Mouse (Mus musculus): ENCODE results near the gene March10.

March10 gene

DNA sequence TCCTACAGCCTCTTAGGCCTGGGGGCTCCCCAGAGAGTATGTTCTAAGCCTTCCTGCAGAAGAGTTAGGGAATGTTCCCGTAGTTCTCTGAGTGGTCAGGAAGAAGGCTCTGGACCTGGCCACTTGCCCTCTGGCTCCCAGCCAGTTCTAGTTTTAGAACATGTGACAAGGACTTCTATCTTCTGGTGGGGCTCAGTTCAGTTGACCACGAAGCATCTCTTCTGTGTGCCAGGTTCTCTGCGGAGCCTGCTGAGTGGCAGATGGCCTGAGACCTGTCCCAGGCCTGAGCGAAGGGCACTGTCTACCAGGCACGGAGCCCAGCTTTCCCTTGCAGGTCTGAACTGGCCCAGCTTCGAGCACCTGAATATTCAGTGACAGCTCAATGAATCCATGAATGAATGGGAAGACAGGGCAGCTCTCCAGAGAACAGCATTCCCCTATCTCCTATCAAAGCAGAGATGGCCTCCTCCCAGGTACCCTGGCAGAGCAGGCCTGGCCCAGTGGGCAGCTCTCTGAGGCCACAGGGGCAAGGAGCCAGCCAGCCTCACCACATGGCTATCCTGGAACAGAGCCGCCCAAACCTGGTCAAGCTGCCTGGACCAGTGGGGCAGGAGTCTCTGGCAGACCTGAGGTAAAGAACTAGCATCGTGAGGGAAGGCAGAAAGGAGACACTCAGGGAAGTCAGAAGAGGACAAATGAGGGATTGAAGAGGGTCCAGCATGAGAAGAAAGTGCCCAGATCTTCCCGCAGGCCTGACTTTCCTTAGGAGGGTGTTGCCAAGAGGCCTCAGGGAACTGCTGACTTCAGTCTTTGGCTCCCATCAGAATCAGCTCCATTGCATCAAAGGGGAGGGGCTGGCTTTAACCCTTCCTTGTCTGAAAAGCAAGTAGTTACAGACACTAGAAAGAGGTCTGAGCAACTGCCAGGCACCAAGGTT lies 103.3 kb downstream of the March10 start:
- DNase-seq (ENCODE audit: low spot score), result no peak

GRCm38 (mm10) chr11:105352152-105352551 lies 104.4 kb downstream of the March10 start:
- DNase-seq (ENCODE audit: low spot score), result no peak

DNA sequence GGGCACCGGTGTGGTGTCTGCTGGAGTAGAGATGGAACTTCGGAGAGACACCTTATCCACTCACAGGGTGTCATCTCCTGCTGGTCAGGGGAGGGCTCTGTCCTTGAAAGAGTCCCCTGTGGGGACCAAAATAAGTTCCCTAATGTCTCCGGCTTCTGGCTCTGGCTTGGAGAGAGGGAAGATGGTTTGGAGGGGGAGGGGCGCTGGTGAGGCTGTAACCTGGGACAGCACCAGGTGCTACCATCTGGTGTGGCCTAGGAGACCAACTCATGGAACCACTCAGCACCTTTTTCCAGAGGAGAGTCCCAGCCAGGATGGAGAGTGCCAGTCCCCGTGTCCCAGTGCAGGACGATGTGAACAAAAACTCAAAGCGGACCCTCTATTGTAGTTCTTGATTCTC lies 105.9 kb downstream of the March10 start:
- no peak for DNase-seq (ENCODE audit: low spot score)

- no peak for DNase-seq (ENCODE audit: low spot score)
These were observed 106.7 kb downstream of the March10 start for GRCm38 (mm10) chr11:105349780-105350324.

DNA sequence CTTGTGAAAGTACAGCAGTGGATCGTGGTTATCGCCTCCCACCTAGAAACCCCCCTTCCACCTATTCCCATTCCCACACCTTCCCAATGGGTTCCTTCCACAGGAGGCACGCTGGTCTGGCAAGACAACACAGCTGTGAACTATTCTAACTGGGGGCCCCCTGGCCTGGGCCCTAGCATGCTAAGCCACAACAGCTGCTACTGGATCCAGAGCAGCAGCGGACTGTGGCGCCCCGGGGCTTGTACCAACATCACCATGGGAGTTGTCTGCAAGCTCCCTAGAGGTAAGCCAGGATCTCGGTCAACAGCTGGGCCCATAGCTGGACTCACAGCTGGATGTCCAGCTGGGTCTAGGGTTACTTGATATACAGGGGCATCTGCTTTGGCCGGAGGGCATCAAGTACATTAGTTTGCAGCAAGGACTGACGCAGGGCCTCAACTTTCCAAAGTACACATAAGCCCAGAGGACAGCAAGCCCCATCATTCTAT lies 108.0 kb downstream of the March10 start:
- DNase-seq (ENCODE audit: low spot score), result no peak

- DNase-seq (ENCODE audit: low spot score), result peak; percentile 86
These were observed 109.1 kb downstream of the March10 start for GRCm38 (mm10) chr11:105347162-105348161.

DNA sequence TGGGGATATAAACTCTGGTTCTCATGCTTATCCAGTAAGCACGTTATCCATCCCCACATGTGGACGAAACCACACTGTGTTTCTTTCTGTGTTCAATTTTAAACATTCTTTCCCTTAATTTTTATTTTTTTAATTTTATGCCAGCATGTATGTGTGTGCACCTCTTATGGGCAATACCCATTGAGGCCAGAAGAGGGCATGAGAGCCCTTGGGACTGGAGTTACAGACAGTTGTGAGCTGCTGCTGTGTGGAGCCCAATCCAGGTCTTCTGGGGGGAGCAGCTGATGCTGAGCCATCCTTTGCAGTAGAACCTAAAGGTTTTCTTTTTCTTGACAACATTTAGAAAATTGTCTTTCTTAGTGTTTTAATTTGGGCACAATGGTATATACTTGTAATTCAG lies 111.3 kb downstream of the March10 start:
- no peak for DNase-seq (ENCODE audit: low spot score)

GRCm38 (mm10) chr11:105338596-105339390 lies 117.7 kb downstream of the March10 start:
- no peak for DNase-seq (ENCODE audit: low spot score)

GRCm38 (mm10) chr11:105333867-105334670 lies 122.5 kb downstream of the March10 start:
- no peak for DNase-seq (ENCODE audit: low spot score)

DNA sequence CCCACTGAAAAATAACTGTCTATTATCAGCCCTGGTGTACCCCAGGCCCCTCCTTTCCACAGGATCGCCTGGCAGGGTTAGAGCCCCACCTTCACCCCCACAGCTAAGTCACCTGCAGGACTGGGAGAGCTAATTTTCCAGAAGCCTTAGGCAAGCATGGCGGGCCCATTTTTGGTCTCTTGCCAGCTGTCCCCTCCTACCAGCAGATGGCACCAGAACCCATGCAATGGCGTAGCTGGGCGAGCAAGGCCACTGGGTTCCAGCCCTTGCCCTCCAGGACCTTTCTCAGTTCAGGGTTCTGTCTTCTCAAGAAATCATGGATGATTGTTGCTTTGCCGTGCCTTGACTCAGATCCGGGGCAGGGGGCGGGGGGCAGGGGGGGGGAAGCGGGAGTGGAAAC lies 124.1 kb downstream of the March10 start:
- DNase-seq (ENCODE audit: low spot score), result peak; percentile 62

- no peak for DNase-seq (ENCODE audit: low spot score)
These were observed 124.8 kb downstream of the March10 start for GRCm38 (mm10) chr11:105331732-105332131.

DNA sequence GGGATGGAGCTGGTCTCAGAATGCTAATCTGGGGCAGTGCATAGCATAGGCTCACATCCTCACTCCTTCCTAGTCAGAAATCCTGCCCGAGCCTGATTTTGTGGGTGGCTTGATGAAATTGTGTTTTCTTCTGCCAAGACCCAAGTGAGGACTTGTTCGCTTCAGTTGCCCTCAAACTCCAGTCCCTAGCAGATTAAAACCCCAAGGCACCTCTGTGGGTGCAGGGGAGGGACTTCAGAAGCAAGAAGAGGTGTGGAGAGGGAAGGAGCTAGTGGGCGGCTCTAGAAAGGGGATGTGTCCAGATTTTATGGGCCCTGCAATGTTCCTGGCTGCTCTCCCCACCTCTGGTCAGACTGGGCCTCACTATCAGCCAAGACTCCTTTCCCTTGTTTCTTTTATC lies 125.4 kb downstream of the March10 start:
- DNase-seq (ENCODE audit: low spot score), result no peak

DNA sequence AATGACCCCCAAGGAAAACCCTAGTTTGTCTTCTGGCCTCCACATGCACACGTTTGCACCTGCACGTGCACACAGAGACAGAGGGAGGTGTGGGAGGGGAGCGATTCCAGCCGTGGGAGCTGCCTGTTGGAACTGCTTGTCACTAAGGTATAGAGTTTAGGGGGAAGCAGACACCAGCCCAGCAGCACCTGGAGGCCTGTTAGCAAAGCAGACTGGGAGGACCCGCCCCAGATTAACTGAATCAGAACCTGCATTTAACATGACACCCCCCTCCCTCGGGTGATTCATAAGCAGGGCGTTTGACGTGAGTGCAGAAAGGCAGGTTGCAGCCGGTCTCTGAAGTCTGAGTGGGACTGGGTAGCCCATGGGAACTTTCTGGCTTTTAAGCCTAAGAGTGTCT lies 126.6 kb downstream of the March10 start:
- no peak for DNase-seq (ENCODE audit: low spot score)

DNA sequence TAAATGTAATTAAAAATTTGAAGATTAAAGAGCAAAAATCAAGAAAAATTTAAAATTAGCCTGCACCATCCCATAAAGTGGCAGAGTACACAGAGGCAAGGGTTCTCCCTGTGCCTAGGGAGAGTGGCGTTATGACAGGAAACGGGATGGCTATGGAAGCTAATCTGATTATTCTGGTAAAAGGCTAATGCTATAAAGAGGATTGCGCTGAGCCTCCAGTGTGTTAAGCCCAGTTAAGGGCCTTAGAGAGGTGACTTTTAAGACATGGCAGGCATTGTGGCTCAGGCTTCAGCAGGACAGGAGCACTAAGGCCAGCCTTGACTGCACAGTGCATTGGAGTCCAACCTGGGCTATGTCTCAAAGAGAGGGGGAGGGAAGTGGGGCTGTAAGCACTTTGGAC lies 129.4 kb downstream of the March10 start:
- no peak for DNase-seq (ENCODE audit: low spot score)

GRCm38 (mm10) chr11:105323530-105323929 lies 133.0 kb downstream of the March10 start:
- no peak for DNase-seq (ENCODE audit: low spot score)

GRCm38 (mm10) chr11:105321090-105321489 lies 135.4 kb downstream of the March10 start:
- DNase-seq (ENCODE audit: low spot score), result no peak

GRCm38 (mm10) chr11:105317769-105318168 lies 138.8 kb downstream of the March10 start:
- DNase-seq (ENCODE audit: low spot score), result no peak

DNA sequence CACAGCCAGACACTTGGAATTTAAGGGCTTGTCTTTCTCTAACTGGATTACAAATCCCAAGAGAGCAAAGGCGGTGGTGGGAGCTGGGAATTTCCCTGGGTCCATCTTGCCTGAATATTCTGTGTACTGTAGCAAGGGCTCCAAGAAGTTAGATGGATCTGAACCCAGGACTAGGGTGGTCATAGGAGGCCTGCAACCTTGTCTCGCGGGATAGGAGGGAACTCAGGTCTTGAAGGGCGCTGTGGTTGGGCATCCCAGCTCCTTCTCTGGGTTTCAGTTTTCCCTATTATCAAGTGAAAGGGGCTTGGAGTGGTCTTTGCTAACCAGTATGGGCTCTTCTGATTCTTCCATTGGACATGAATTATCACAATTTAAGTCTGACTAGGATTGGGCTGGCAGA lies 140.4 kb downstream of the March10 start:
- no peak for DNase-seq (ENCODE audit: low spot score)

DNA sequence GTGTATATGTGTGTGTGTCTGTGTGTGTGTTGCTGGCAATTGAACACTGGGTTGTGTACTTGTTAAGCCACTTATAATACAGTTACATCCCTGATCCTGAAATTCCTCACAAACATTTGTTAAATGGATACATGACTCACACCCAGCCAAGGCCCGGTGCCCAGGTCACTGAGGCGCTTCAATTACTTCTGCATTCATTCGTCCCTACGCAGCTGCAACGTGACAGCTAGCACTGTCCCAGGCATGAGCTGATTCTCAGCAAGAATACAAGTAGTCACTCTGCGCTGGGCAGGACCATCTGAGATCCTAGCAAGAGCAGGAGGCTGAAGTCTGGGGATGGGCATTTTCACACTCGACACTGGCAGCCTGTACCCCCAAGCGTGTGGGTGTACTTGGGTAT lies 141.2 kb downstream of the March10 start:
- no peak for DNase-seq (ENCODE audit: low spot score)

- DNase-seq (ENCODE audit: low spot score), result no peak
These were observed 142.9 kb downstream of the March10 start for GRCm38 (mm10) chr11:105313633-105314014.
